Mouse (Mus musculus) lung, embryonic 15.5 days (tissue): ENCODE results near the gene Tmem220. TPM values are rescaled to one million over a fixed set of nuclear protein-coding genes. Genes with fewer than 3 reads are reported as not detected.

Source experiments
- ATAC-seq: fragments of 200-750 bp; cut with Nextera tagmentation; 2 replicates; pipeline ENCODE4 v1.8.0; 2017; ENCODE audit warnings: moderate number of reproducible peaks, borderline replicate concordance; ENCODE audit not compliant: low FRiP score, low TSS enrichment; ENCODE audit errors: extremely low read depth
- H3K27ac ChIP-seq: fragments of 300-500 bp; sonication (generic); 2 replicates; pipeline ENCODE4 v1.5.1; 2015; ENCODE audit warnings: moderate library complexity, mild to moderate bottlenecking, inconsistent platforms
- H3K27me3 ChIP-seq: fragments of 300-500 bp; sonication (generic); 2 replicates; pipeline ENCODE4 v1.6.1; 2015; ENCODE audit warnings: inconsistent platforms
- H3K36me3 ChIP-seq: fragments of 300-500 bp; sonication (generic); 2 replicates; pipeline ENCODE4 v1.6.1; 2015; ENCODE audit warnings: inconsistent platforms
- H3K4me1 ChIP-seq: fragments of 300-500 bp; sonication (generic); 2 replicates; pipeline ENCODE4 v1.6.1; 2015; ENCODE audit warnings: inconsistent platforms
- H3K4me2 ChIP-seq: fragments of 300-500 bp; sonication (generic); 2 replicates; pipeline ENCODE4 v1.6.1; 2015; ENCODE audit warnings: inconsistent platforms, mild to moderate bottlenecking, moderate library complexity
- H3K4me3 ChIP-seq: fragments of 300-500 bp; sonication (generic); 2 replicates; pipeline ENCODE4 v1.5.1; 2015; ENCODE audit warnings: mild to moderate bottlenecking, inconsistent platforms
- H3K9ac ChIP-seq: fragments of 300-500 bp; sonication (generic); 2 replicates; pipeline ENCODE4 v1.6.1; 2015; ENCODE audit warnings: inconsistent platforms
- H3K9me3 ChIP-seq: fragments of 300-500 bp; sonication (generic); 2 replicates; pipeline ENCODE4 v1.6.1; 2016; ENCODE audit warnings: inconsistent platforms
- WGBS: fragments of 180-500 bp; shearing (Covaris S2); methylation state at CpG from one replicate; pipeline ENCODE4 v1.1.7; 2015; 5-methylcytosine and 5-hydroxymethylcytosine counted together
- polyA plus RNA-seq: library from polyadenylated mRNA; unstranded; fragments of >200 nt; fragmentation: Nextera tagmentation; extraction: Ambion mirVana; gene quantifications from 2 replicates; pipeline ENCODE4 v1.2.1, GENCODE M21; 2015

Tmem220 gene
- polyA plus RNA-seq, 1 experiment from 2014 or later = 1.8 TPM

DNA sequence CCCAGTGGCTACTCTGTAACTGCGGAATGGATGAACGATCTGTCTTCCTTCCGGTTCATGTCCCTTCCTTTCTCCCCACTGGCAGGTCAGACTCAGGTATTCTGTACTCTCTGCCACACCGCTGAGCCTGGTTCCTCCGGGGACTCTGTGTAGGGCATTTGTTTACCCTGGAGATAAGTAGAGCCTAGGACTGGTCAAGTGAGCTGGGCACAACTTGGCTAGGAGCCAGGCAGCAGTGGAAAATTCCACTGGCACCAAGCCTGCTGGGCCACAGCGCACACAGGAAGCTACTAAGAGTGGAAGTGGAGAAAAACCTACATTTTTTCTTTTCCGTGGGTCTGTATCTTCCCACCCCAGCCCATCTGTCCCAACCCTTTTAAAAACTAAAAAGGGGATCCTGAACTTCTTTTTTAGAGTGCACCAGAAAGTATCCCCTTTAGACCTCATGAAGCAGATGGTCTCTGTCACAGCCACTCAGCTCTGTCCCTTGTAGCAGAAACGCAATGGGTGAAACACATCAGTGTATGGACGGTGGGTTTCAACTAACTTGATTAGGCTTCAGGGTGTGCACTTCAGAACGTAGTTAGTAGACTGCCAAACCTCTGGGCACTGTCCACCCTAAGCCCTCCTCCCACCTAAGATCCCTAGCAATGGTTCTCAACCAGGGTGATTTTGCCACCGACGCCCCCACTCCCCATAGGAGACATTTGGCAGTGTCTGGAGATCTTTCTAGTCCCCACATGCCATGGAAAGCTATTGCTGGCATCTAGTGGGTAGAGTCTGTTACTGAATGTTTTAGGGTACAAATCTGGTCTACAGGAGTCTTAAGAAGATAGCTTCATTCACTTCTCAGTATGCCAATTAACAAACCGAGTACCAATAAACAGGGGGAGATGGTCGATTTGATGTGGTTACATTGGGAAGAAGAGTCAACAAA, 26.2 kb upstream of the Tmem220 start:
- peaks cover 17% of the 10 kb centered on the region for H3K4me1 ChIP-seq
- peak; percentile 83 for ATAC-seq
- no peaks in the 10 kb centered on the region for H3K36me3 ChIP-seq
- peak overlapping the region; percentile 46 for H3K27ac ChIP-seq
- H3K4me2 ChIP-seq = no peak overlapping the region
- no peak overlapping the region for H3K9ac ChIP-seq
- WGBS = 42% methylated on average over 14 of the region's 14 CpGs
- no peak overlapping the region for H3K4me3 ChIP-seq
- no peaks in the 10 kb centered on the region for H3K9me3 ChIP-seq
- no peaks in the 10 kb centered on the region for H3K27me3 ChIP-seq

DNA sequence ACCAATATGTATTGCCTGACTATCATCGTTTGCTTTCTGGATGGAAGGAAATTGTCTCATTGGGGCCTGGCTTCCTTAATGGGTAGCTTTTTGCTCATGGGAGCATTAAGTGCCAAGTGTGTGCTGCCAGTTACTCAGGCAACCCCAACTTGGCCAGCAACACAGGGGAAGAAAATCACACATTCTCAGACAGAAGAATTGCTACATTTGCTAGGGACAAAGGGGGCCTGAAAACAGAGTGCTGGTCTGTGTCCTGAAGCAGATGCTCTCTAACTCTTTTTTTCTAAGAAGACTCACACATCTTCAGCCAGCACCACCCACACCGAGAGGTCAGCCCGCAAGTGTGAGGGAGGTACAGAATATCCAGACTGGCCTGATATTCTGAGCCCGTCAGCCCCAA, 24.3 kb upstream of the Tmem220 start:
- H3K4me3 ChIP-seq = no peak overlapping the region
- no peak overlapping the region for H3K27ac ChIP-seq
- no peak overlapping the region for H3K4me2 ChIP-seq
- no peaks in the 10 kb centered on the region for H3K27me3 ChIP-seq
- WGBS = 72% methylated on average over 4 of the region's 4 CpGs
- H3K36me3 ChIP-seq = no peaks in the 10 kb centered on the region
- H3K9ac ChIP-seq = no peak overlapping the region
- ATAC-seq = no peak
- no peaks in the 10 kb centered on the region for H3K9me3 ChIP-seq
- peaks cover 17% of the 10 kb centered on the region for H3K4me1 ChIP-seq

DNA sequence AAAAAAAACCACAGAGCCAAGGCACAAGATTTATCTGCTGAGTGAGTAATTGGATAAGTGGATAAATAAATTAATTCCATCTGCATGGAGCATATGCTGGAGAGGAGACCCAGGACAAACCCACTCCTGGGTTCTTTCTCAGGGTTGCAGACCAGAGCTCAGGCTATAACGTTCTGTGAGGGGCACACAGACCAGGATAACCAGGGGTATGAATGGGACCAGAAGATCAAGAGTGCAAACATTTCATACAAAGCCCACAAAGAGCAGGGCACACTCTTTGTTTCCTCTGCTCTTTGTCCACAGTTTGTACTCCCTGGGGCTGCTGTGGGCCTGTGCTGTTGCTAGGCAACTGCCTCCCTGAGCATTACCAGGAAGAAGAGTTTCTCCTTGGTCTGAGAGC, 23.2 kb upstream of the Tmem220 start:
- Histone ChIP-seq H3K4me1 (peaks cover 17% of the 10 kb centered on the region), H3K36me3 (no peaks in the 10 kb centered on the region), H3K27ac (no peak overlapping the region), H3K9me3 (no peaks in the 10 kb centered on the region), H3K9ac (no peak overlapping the region), H3K4me3 (no peak overlapping the region), H3K27me3 (no peaks in the 10 kb centered on the region), H3K4me2 (no peak overlapping the region)
- 31% methylated on average over 1 of the region's 1 CpGs for WGBS
- no peak for ATAC-seq

DNA sequence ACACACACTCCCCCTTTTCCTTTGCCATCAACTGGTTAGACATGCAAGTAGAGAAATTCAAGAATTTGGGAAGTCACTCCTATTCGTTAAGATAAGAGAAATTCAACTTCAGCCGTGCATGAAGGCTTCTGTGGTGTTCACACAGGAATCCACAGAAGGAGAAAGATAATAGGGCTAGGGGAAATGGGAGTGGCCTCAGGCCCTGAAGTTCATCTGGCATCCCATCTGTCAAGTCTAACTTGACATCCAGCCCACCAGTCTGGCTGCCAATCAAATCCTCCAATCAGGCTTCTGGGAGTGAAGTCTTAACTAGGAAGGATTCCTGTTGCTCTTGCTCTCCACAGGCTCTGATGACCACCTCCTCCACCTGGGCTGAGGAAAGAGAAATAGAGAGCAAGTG, 22.0 kb upstream of the Tmem220 start:
- Histone ChIP-seq H3K4me1 (peaks cover 12% of the 10 kb centered on the region), H3K9ac (no peak overlapping the region), H3K9me3 (no peaks in the 10 kb centered on the region), H3K27me3 (no peaks in the 10 kb centered on the region), H3K27ac (no peak overlapping the region), H3K36me3 (no peaks in the 10 kb centered on the region), H3K4me3 (no peak overlapping the region), H3K4me2 (no peak overlapping the region)
- no peak for ATAC-seq
- WGBS = 30% methylated on average over 2 of the region's 2 CpGs

DNA sequence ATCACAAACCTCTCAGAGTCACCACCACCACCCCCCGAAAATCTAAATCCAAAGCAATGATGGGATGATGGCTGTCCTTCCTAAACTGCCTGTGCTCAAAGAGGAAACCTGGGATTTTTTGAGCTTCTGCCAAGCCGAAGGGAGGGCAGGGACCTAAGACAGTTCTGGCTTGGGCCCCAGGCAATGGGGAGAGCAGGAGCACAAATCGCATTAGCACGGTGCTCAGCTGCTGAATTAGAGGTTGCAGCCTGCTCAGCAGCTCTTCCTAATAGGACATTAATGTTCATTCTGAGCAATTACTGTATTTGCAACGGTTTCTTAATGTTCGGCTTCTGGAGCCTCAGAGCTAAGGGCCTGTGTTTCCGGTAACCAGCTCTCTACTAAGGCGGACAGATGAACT, 17.0 kb upstream of the Tmem220 start:
- Histone ChIP-seq H3K27me3 (no peaks in the 10 kb centered on the region), H3K4me1 (no peaks in the 10 kb centered on the region)
- 76% methylated on average over 8 of the region's 8 CpGs for WGBS

DNA sequence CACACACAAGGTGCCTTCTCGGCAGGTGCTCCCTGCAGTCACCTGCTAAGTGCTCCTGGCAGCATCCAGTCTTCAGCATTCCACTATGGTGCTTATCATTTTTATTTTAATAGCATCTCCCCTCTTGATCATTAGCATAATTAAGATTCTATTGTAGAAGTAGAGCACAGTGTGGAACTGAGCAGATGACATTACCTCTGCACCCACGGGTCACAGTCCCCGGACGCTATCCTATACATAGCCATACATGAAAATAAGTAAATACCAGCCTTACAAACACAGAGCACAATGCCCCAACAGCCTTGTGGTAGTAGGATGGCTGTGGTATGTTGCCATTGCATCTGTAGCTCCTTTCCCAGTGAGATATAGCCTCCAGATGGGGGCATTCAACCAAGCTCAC, 16.4 kb upstream of the Tmem220 start:
- WGBS = 84% methylated on average over 4 of the region's 4 CpGs
- no peaks in the 10 kb centered on the region for H3K4me1 ChIP-seq
- no peaks in the 10 kb centered on the region for H3K27me3 ChIP-seq
- H3K9me3 ChIP-seq = no peaks in the 10 kb centered on the region
- no peak overlapping the region for H3K4me3 ChIP-seq
- H3K9ac ChIP-seq = no peak overlapping the region
- no peak for ATAC-seq
- no peaks in the 10 kb centered on the region for H3K36me3 ChIP-seq
- no peak overlapping the region for H3K27ac ChIP-seq
- H3K4me2 ChIP-seq = no peak overlapping the region

More for the DNA sequence above, 17.0 kb upstream of the Tmem220 start:
- no peak overlapping the region for H3K27ac ChIP-seq
- no peak overlapping the region for H3K9ac ChIP-seq
- no peak for ATAC-seq
- no peaks in the 10 kb centered on the region for H3K9me3 ChIP-seq
- H3K4me3 ChIP-seq = no peak overlapping the region
- no peak overlapping the region for H3K4me2 ChIP-seq
- no peaks in the 10 kb centered on the region for H3K36me3 ChIP-seq

DNA sequence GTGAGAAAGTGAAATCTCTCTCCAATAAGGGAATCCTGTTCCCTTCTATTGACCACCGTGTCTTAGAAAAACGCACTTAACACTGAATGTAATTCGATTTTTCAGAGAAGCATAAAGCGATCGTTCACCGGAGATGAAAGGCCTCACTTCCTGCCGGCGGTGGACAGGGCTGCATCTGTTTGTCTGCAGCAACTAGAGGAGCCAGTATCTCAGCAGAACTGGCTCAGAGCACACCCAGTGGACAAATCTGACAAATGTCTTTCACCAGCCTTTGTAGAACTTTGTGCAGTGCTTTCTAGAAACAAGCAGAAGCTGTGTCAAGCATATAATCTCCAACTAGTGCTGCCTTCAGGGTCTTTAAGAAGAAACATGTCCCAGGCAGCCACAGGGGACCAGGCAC, 14.5 kb upstream of the Tmem220 start:
- H3K4me3 ChIP-seq = no peak overlapping the region
- no peaks in the 10 kb centered on the region for H3K9me3 ChIP-seq
- ATAC-seq = no peak; the same call in 1 of the 2 replicates
- H3K36me3 ChIP-seq = no peaks in the 10 kb centered on the region
- H3K9ac ChIP-seq = no peak overlapping the region
- H3K27ac ChIP-seq = no peak overlapping the region
- no peaks in the 10 kb centered on the region for H3K27me3 ChIP-seq
- 1% methylated on average over 8 of the region's 8 CpGs for WGBS
- no peak overlapping the region for H3K4me2 ChIP-seq
- H3K4me1 ChIP-seq = no peaks in the 10 kb centered on the region

DNA sequence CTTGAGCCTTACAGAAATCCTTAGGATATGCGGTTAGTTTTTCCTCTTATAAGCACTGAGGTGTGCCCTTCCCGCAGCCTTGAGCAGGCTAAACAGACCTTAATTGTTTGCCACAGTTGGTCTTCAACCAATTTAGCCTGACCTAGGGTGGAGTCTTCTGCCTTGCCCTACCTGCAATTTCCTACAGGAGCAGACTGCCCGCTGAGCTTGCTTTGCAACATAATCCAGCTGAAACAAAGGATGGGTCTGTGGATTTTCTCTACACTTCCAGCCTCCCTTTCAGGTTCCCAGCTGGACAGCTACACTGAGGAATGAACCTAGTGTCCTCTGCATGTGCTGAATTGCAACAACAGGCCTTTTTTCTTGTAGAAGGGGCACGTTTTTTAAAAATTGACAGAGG, 13.3 kb upstream of the Tmem220 start:
- Histone ChIP-seq H3K4me1 (no peaks in the 10 kb centered on the region), H3K36me3 (no peaks in the 10 kb centered on the region), H3K4me3 (no peak overlapping the region), H3K27ac (no peak overlapping the region), H3K4me2 (no peak overlapping the region), H3K9ac (no peak overlapping the region), H3K9me3 (no peaks in the 10 kb centered on the region), H3K27me3 (no peaks in the 10 kb centered on the region)
- 55% methylated on average over 4 of the region's 4 CpGs for WGBS
- no peak for ATAC-seq

DNA sequence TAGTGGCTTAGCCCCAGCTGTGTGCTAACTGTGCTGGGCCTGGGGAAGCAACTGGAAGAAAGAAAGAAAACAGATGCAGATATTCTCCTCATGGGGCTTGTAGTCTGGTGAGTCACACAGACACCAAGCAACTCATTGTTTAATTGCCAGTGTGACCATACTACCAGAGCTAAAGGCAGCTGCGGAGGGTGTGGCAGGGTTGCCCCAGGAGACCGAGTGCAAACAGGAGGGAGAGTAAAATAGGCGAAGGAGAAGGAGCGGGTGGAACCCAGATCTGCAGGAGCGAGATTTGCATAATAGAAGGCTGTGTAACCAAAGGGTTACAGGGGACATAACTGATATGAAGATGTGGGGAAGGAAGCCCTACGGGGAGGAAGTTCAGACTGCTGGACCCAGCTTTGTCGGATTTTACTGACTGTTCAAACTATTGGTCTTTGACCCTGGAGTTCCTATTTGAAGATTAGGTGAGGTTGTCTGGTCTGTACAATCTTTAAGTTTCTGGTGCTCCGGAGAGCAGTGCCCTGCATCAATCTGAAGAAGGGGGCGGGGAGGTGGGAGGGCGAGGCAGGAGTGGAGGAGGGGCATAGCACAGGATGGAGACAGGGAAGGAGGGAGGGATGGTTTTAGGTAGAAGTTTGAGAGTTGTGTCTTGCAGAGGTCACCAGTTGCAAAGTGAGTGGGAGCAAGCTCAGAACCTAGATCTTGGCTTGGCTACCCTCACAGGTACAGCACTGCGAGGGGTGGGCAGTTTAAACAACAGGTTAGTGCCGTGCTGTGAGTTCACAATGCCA, 7.0 kb upstream of the Tmem220 start:
- Histone ChIP-seq H3K9ac (no peak overlapping the region), H3K36me3 (no peaks in the 10 kb centered on the region), H3K9me3 (no peaks in the 10 kb centered on the region), H3K4me2 (no peak overlapping the region), H3K4me3 (no peak overlapping the region), H3K27ac (no peak overlapping the region), H3K4me1 (peaks cover 5% of the 10 kb centered on the region; the same call in 1 of the 2 replicates), H3K27me3 (no peaks in the 10 kb centered on the region)
- WGBS = 13% methylated on average over 12 of the region's 12 CpGs
- ATAC-seq = no peak

DNA sequence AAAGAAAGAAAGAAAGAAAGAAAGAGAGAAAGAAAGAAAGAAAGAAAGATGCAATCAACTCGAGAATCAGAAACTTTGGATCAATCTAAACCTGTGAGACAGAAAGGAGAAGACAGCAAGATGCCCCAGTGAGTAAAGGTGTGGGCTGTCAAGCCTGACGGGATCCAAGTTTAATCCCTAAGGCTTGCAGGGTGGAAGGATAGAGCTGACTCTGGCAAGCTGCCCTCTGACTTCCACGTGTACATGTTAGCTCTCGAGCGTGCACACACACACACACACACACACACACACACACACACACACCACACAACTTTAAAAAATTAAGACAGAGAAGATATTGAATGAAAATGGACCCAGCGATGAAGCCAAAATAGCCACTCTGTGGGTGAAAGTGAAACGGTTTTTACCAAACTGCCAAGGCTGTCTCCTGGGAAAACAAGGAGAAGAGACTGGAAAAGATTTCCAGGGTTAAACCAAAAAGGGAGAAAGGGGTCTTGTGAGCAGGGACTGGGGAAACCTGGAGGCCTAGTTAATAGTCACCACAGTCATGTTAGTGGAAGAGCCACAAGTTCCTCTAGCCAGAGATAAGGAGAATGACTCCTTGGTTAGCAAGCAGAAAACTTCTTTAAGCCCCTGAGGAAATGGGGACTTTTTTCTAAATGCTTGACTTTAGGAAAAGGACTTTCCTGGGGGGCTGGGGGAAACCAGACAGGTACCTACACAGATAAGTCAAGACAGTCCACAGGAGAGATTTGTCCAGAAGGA, 5.1 kb upstream of the Tmem220 start:
- H3K9ac ChIP-seq = no peak overlapping the region
- H3K27me3 ChIP-seq = no peaks in the 10 kb centered on the region
- no peak for ATAC-seq
- H3K4me2 ChIP-seq = no peak overlapping the region
- no peak overlapping the region for H3K4me3 ChIP-seq
- no peaks in the 10 kb centered on the region for H3K36me3 ChIP-seq
- peaks cover 9% of the 10 kb centered on the region; the same call in 1 of the 2 replicates for H3K4me1 ChIP-seq
- H3K9me3 ChIP-seq = no peaks in the 10 kb centered on the region
- 56% methylated on average over 7 of the region's 7 CpGs for WGBS
- H3K27ac ChIP-seq = no peak overlapping the region

DNA sequence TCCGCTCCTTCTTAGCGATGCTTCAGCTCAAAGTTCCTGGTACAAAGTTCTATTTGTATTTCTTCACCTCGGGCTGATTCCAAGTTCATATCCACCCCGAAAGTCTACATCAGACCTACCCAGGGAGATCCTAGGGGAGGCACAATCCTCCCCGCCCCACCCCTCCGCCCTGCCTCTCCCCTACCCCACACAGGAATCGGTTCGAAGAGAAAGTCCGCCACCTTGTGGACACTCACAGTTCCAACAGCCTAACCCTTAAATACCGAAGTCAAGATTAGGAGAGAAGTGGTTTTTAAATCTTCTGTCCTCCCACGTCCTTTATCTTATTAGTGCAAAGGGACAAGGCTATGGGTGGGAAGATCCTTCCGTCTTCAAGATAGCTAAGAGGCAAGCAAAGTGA, 4.0 kb upstream of the Tmem220 start:
- no peaks in the 10 kb centered on the region for H3K36me3 ChIP-seq
- H3K4me1 ChIP-seq = peaks cover 9% of the 10 kb centered on the region; the same call in 1 of the 2 replicates
- no peak overlapping the region for H3K9ac ChIP-seq
- H3K27me3 ChIP-seq = no peaks in the 10 kb centered on the region
- ATAC-seq = no peak
- H3K27ac ChIP-seq = no peak overlapping the region
- WGBS = 2% methylated on average over 12 of the region's 12 CpGs
- H3K4me3 ChIP-seq = peak overlapping the region; percentile 29
- H3K9me3 ChIP-seq = no peaks in the 10 kb centered on the region
- peak overlapping the region; percentile 53 for H3K4me2 ChIP-seq
